Mouse (Mus musculus) gastrocnemius, adult 8-10 months (tissue): ENCODE measurements around the gene Ppp4c. TPM values are rescaled to one million over a fixed set of nuclear protein-coding genes. Genes with fewer than 3 reads are reported as not detected.

Experiments
- DNase-seq, 2 experiments: peaks; one replicate each; pipeline ENCODE4 v3.0.0; 2022; ENCODE audit warnings: low spot score in 2 of 2
- total RNA-seq, 4 experiments: library from RNA; stranded (reverse); gene quantifications; 2 replicates each; pipeline ENCODE4 v1.2.4; 2022

Gene Ppp4c
- 10 to 100 TPM; 23.1 to 26.0 (median 24.8) TPM for total RNA-seq

GRCm38 (mm10) chr7:126791851-126792720 lies at the start of gene Ppp4c:
TSS of gene Ppp4c (minus strand) at chr7:126792496.
- DNase-seq: peak; percentile 89 to 94

GRCm38 (mm10) chr7:126833294-126833693 lies 41.0 kb upstream of the Ppp4c start:
- DNase-seq: no peak

GRCm38 (mm10) chr7:126832036-126832598 lies 39.8 kb upstream of the Ppp4c start:
- DNase-seq: peak; percentile 50 to 58

GRCm38 (mm10) chr7:126831539-126831938 lies 39.2 kb upstream of the Ppp4c start, which contains the start of gene 4930451I11Rik:
TSS of gene 4930451I11Rik (minus strand) at chr7:126831639.
- no peak for DNase-seq

- DNase-seq: no peak
Measured at GRCm38 (mm10) chr7:126825952-126826351, 33.7 kb upstream of the Ppp4c start.

- no peak for DNase-seq
Measured at GRCm38 (mm10) chr7:126825403-126825802, 33.1 kb upstream of the Ppp4c start.

- no peak for DNase-seq
Measured at GRCm38 (mm10) chr7:126823940-126824339, 31.6 kb upstream of the Ppp4c start.

GRCm38 (mm10) chr7:126823202-126823711 lies 31.0 kb upstream of the Ppp4c start:
- DNase-seq: no peak

GRCm38 (mm10) chr7:126822741-126823140 lies 30.4 kb upstream of the Ppp4c start:
- DNase-seq: no peak

GRCm38 (mm10) chr7:126821835-126822511 lies 29.7 kb upstream of the Ppp4c start:
- DNase-seq: peak; percentile 70 to 73

- no peak for DNase-seq
Measured at GRCm38 (mm10) chr7:126818818-126819217, 26.5 kb upstream of the Ppp4c start.

GRCm38 (mm10) chr7:126817595-126817994 lies 25.3 kb upstream of the Ppp4c start:
- DNase-seq: no peak

GRCm38 (mm10) chr7:126816494-126816893 lies 24.2 kb upstream of the Ppp4c start:
- no peak for DNase-seq

GRCm38 (mm10) chr7:126815726-126816222 lies 23.5 kb upstream of the Ppp4c start:
- DNase-seq: no peak

GRCm38 (mm10) chr7:126809723-126810369 lies 17.6 kb upstream of the Ppp4c start:
- DNase-seq: no peak

GRCm38 (mm10) chr7:126808703-126809455 lies 16.6 kb upstream of the Ppp4c start:
- DNase-seq: peak; percentile 77 to 85

GRCm38 (mm10) chr7:126807405-126807804 lies 15.1 kb upstream of the Ppp4c start:
- peak; percentile 55 to 64 for DNase-seq

GRCm38 (mm10) chr7:126806956-126807355 lies 14.7 kb upstream of the Ppp4c start:
- peak in 1 of 2 experiments; percentile 61 for DNase-seq

- DNase-seq: no peak
Measured at GRCm38 (mm10) chr7:126803751-126804150, 11.5 kb upstream of the Ppp4c start.

GRCm38 (mm10) chr7:126803181-126803580 lies 10.9 kb upstream of the Ppp4c start:
- no peak for DNase-seq
